Mouse (Mus musculus) kidney, adult 2 months (tissue): ENCODE data around the gene Ctr9. TPM values are rescaled to one million over a fixed set of nuclear protein-coding genes. Genes with fewer than 3 reads are reported as not detected.

Source experiments
- DNase-seq: peaks from one replicate; pipeline ENCODE4 v3.0.0; 2021
- H3K27ac ChIP-seq: fragments of 200-500 bp; 2 replicates; pipeline ENCODE4 v1.5.1; 2012; ENCODE audit warnings: low read depth, low read length, control low read depth, inconsistent platforms; ENCODE audit not compliant: insufficient read depth
- H3K27me3 ChIP-seq: fragments of 200-500 bp; replicated peaks from 2 replicates; pipeline ENCODE4 v1.6.1; 2012; ENCODE audit warnings: mild to moderate bottlenecking, moderate library complexity, low read length, inconsistent platforms; ENCODE audit not compliant: control insufficient read depth, insufficient read depth
- H3K36me3 ChIP-seq: fragments of 200-500 bp; 2 replicates; pipeline ENCODE4 v1.6.1; 2012; ENCODE audit warnings: mild to moderate bottlenecking, moderate library complexity, low read length, inconsistent platforms; ENCODE audit not compliant: control insufficient read depth, insufficient read depth
- H3K4me1 ChIP-seq: fragments of 200-500 bp; 2 replicates; pipeline ENCODE4 v1.6.1; 2011; ENCODE audit warnings: low read length; ENCODE audit not compliant: control insufficient read depth, insufficient read depth
- H3K4me3 ChIP-seq: fragments of 200-500 bp; 2 replicates; pipeline ENCODE4 v1.5.1; 2011; ENCODE audit warnings: mild to moderate bottlenecking, low read depth, low read length, control low read depth; ENCODE audit not compliant: insufficient read depth
- CTCF ChIP-seq: fragments of 200-500 bp; conservative IDR thresholded peaks from 2 replicates; pipeline ENCODE4 v1.5.1; 2011; ENCODE audit warnings: low read depth, mild to moderate bottlenecking, control low read depth, low read length, moderate library complexity, mixed read lengths; ENCODE audit not compliant: insufficient read depth, insufficient read length
- POLR2A ChIP-seq: fragments of 200-500 bp; IDR thresholded peaks from one replicate; pipeline ENCODE4 v1.6.1; 2011; ENCODE audit warnings: low read depth, low read length, control low read depth
- WGBS: fragments of 180-500 bp; shearing (Covaris S2); methylation state at CpG from one replicate; pipeline ENCODE4 v1.1.7; 2018; 5-methylcytosine and 5-hydroxymethylcytosine counted together
- polyA plus RNA-seq: library from polyadenylated mRNA; depleted of rRNA; stranded (reverse); fragments of >200 nt; gene quantifications from 2 replicates; pipeline ENCODE4 v1.2.3, GENCODE M21; 2012; rRNA removed

Ctr9 gene
- polyA plus RNA-seq, 1 experiment, result 12.7 TPM

DNA sequence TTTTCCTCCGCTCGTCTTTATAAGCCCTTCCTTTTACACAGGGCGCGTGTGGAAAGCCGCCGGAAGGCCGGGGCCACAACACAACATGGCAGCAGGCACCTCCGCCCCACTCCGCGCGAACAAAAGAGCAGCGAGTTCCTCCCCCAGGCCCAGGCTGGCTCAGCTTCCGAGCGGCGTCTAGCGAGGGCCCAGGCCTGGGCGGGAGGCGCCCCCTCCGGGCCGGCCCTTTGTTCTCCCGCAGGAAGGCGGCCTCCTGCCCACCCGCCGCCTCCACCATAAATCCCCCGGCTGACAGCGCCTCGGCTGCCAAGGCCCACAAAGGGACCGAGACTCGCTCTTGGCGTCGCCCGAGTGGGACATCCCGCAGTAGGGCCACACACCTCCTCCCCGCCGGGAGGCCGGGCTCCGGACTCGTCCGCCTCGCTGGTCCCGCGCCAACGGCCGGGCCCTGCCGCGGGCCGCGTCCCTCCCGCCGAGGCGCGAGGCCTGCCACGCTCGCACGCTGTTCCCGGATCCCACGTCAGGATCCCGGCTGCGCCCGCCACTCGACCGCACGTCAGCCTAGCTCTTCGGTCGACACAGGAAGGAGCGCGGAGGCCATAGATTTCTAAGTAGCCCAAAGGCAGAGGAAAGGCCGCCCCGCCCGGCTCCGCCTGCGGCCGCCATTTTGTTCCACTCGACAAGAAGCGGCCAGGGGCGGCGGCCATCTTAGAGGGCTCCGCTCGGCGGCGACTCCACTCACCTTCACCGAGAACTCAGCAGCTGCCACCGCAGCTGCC is 53.5 kb downstream of the Ctr9 start:
- Histone ChIP-seq H3K27ac (peak overlapping the region; percentile 98), H3K27me3 (no peaks in the 10 kb centered on the region), H3K4me1 (no peaks in the 10 kb centered on the region), H3K4me3 (peak overlapping the region; percentile 92), H3K36me3 (peaks cover 30% of the 10 kb centered on the region)
- TF ChIP-seq POLR2A (peak; percentile 17), CTCF (no peak)
- under 1% methylated on average over 83 of the region's 83 CpGs for WGBS
- DNase-seq, result peak; percentile 91

DNA sequence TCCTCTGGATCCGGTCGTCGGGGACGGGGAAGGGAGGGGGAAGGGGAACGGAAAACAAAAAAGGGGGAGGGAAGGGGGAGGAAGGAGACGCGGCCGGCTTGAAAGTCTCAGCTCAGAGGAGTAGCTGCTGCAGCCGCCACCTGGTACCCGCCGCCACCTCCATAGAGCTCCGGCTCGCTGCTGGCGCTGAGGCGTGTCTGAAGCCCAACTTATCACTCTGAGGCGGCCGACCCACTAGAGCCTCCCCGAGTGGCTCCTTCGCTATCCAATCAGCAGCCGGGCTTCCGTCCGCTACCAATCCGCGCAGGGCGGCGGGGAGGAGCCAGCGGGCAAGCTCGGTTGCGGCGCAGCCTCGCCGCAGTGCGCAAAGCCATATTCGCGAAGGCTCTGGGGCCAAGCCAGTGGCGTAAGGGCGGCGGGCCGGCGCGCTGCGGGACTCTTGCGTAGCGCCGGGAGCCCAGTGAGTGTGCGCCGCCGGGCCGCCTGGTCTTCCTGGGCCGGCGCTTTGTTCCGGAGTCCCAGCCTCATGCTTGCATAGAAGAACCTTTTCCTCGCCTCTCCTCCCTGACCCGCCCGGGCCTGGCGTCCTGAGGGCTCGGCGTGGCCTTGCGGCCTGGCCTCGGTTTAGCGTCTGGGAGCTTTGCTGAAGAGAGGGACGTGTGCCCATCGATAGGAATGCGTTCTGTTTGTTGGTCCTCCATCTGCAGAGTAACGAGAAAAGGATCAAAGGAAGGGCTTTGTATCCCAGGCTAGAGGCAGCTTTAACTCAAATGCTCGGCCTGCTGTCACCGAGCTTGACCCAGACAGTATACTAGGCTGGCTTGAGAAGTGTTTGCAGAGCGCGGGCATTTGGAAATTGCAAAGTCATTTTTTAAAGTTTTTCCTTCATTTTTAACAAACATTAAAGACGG is 54.3 kb downstream of the Ctr9 start, which contains the start of gene Eif4g2:
Gene Eif4g2 (minus strand): TSS at position 209 of the 911 bp plus-strand sequence.
- no peaks in the 10 kb centered on the region for H3K4me1 ChIP-seq
- H3K36me3 ChIP-seq, result peaks cover 22% of the 10 kb centered on the region
- DNase-seq, result peak; percentile 100
- peak within 1 kb of the TSS; percentile 92 for H3K4me3 ChIP-seq
- peak within 1 kb of the TSS; percentile 98 for H3K27ac ChIP-seq
- H3K27me3 ChIP-seq, result no peaks in the 10 kb centered on the region
- TF ChIP-seq POLR2A (peak; percentile 98), CTCF (no peak)
- under 1% methylated on average over 70 of the region's 70 CpGs for WGBS

DNA sequence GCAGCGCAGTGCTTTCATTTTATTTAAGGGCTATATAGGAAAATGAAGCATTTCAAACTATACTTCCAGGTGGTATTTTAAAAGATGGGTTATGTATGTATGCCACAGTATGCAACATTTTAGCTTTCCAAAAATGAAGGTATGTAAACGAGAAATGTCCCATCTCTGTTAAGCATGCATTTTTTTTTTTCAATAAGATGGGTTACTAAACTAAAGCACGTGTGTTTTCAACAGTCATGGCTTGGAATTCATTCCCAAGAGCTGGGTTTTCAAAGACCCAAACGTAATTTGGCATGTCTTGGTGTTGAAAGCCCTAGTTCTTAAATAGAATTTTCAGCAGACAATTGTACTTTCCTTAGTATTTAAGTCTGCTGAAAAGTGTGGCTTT is 55.0 kb downstream of the Ctr9 start:
- peak overlapping the region; percentile 62; the same call in 1 of the 2 replicates for H3K4me3 ChIP-seq
- H3K27me3 ChIP-seq, result no peaks in the 10 kb centered on the region
- no peak for DNase-seq
- no peak for TF ChIP-seq CTCF
- no peak for TF ChIP-seq POLR2A
- peaks cover 19% of the 10 kb centered on the region for H3K36me3 ChIP-seq
- WGBS, result 12% methylated on average over 4 of the region's 4 CpGs
- H3K4me1 ChIP-seq, result no peaks in the 10 kb centered on the region
- H3K27ac ChIP-seq, result no peak overlapping the region; the same call in 1 of the 2 replicates

DNA sequence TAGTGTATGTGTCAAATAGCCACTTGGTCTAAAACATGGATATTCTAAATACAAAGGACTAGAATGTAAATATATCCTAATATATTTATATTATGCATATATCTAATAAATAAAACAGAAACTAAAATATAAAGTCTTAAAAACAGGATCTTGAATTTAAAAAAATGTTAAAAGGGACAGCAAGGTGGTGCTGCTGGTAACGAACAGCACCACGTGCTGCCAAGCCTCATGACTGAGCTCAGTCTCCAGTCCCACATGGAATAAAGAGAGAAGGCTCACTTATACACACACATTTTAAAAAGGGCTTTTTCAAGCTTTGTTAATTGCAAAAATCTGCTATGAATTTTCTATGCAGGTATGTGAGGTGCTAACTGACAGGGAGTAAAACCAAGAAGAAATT is 55.7 kb downstream of the Ctr9 start:
- H3K4me3 ChIP-seq, result no peak overlapping the region
- H3K27ac ChIP-seq, result no peak overlapping the region
- no peaks in the 10 kb centered on the region for H3K4me1 ChIP-seq
- no peaks in the 10 kb centered on the region for H3K27me3 ChIP-seq
- WGBS, result 49% methylated on average over 2 of the region's 2 CpGs
- TF ChIP-seq CTCF, result 0 out of 2 replicates have a peak, but pooled peaks have one; percentile 7
- TF ChIP-seq POLR2A, result no peak
- H3K36me3 ChIP-seq, result peaks cover 16% of the 10 kb centered on the region
- DNase-seq, result no peak

DNA sequence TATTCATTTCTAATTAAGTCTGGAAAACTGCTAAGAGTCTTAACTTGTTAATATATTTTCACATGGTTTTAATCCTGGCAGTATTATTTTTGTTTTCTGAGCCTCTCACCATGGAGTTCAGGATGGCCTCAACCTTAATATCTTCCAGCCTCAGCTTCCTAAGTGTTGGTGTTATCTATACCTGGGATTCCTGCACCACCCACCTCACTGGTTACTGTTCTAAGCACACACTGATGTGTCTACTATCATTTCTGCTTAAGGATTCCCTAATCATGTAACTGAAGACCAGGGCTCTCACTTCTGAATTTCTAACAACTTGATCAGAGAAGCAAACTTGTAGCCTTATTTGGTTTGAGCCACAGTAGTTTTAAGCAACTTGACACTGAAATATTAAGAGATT is 56.4 kb downstream of the Ctr9 start:
- no peaks in the 10 kb centered on the region for H3K4me1 ChIP-seq
- no peaks in the 10 kb centered on the region for H3K27me3 ChIP-seq
- TF ChIP-seq CTCF, result no peak
- TF ChIP-seq POLR2A, result no peak
- no peak for DNase-seq
- H3K36me3 ChIP-seq, result peaks cover 10% of the 10 kb centered on the region
- H3K4me3 ChIP-seq, result no peak overlapping the region
- no peak overlapping the region for H3K27ac ChIP-seq

DNA sequence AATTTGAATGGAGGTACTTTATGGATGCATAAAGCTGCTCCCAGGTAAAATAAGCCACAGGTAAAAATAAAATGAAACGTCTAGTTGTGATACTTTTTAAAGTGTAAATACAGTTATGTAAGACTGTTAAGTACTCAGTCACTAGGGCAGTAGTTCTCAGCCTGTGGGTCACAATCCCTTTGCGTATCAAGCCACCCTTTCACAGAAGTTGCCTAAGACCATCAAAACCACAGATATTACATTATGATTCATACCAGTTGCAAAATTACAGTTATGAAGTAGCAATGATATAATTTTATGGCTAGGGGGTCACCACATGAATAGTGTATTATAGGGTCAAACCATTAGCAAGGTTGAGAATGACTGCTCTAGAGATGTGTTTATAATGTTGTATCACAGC is 66.4 kb downstream of the Ctr9 start:
- peaks cover 4% of the 10 kb centered on the region; the same call in 1 of the 2 replicates for H3K4me1 ChIP-seq
- WGBS, result 80% methylated on average over 2 of the region's 2 CpGs

DNA sequence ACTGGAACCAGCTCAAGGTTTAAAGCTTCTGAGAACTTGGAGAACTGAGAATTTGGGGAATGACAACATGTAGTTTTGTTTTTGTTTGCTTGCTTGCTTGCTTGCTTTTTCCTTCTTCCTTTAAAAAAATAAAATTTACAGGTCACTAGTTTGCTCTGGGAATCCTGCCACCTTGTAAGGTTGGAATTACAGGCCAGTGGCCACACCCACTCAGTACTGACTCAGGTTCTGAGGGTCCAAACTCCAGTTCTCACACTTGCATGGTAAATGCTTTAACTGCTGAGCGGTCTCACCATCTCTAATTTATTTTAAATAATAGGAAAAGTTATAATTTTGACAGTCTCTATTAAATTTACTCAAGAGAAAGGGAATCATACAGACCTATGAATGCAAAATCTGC is 69.4 kb downstream of the Ctr9 start:
- Histone ChIP-seq H3K27me3 (no peaks in the 10 kb centered on the region), H3K4me1 (peaks cover 4% of the 10 kb centered on the region; the same call in 1 of the 2 replicates), H3K4me3 (no peak overlapping the region), H3K27ac (peak overlapping the region; percentile 74), H3K36me3 (no peaks in the 10 kb centered on the region)
- TF ChIP-seq CTCF (no peak), POLR2A (no peak)
- 65% methylated on average over 1 of the region's 1 CpGs for WGBS
- peak; percentile 91 for DNase-seq

More for the DNA sequence above, 66.4 kb downstream of the Ctr9 start:
- no peak for DNase-seq
- Histone ChIP-seq H3K27ac (no peak overlapping the region), H3K36me3 (no peaks in the 10 kb centered on the region), H3K4me3 (no peak overlapping the region), H3K27me3 (no peaks in the 10 kb centered on the region)
- TF ChIP-seq CTCF, result no peak
- TF ChIP-seq POLR2A, result no peak

Other genes with a start within 250 kb of the Ctr9 start
- 11.4 and 19.3 TPM in 2 replicates for gene Rnf141, start 184.5 kb upstream of the Ctr9 start, polyA plus RNA-seq
- 2.0 and 6.6 TPM in 2 replicates for gene Lyve1, start 165.7 kb upstream of the Ctr9 start, polyA plus RNA-seq
- 9.7 and 12.6 TPM in 2 replicates for gene Mrvi1, start 46.5 kb upstream of the Ctr9 start, polyA plus RNA-seq
- 124 and 161 TPM in 2 replicates for gene Eif4g2, start 54.1 kb downstream of the Ctr9 start, polyA plus RNA-seq